In genomic region chr11:83720766-83721165, GRCm38 (mm10) we compare ENCODE assay signal across 28 mouse cellular contexts. TPM values are rescaled to one million over a fixed set of nuclear protein-coding genes. Genes with fewer than 3 reads are reported as not detected.
"Had no signal": no experiment of that assay in that cellular context is flagged by ENCODE, and none has a peak within 500 bp of the region (broad histone marks: within the 10 kb centered on the region; RNA-seq: fewer than 3 reads in every experiment).

No protein-coding gene starts in this region.

- ATAC-seq: intestine, postnatal 0 days; midbrain, embryonic 15.5 days had no signal

- H3K9ac ChIP-seq: liver, embryonic 13.5 days; midbrain, embryonic 12.5 days; midbrain, embryonic 15.5 days; neural tube, embryonic 12.5 days; neural tube, embryonic 15.5 days had no signal

- H3K27me3 ChIP-seq: liver, embryonic 13.5 days; midbrain, embryonic 12.5 days; midbrain, embryonic 15.5 days; neural tube, embryonic 12.5 days; neural tube, embryonic 15.5 days had no signal

- H3K36me3 ChIP-seq: liver, embryonic 13.5 days; midbrain, embryonic 12.5 days; midbrain, embryonic 15.5 days; neural tube, embryonic 12.5 days; neural tube, embryonic 15.5 days had no signal

- H3K4me2 ChIP-seq: liver, embryonic 13.5 days; midbrain, embryonic 12.5 days; midbrain, embryonic 15.5 days; neural tube, embryonic 12.5 days; neural tube, embryonic 15.5 days had no signal

- DNase-seq: kidney, adult 2 months; kidney, postnatal 25 days; layer of hippocampus, adult 9-11 months; liver, embryonic 13.5 days; right cerebral cortex, postnatal 14 days; right cerebral cortex, postnatal 4 days; thymus, adult 2 months; thymus, postnatal 14 days; thymus, postnatal 4 days had no signal

- H3K27ac ChIP-seq: kidney, postnatal 0 days; layer of hippocampus, adult 2 months; liver, embryonic 13.5 days; macrophage; midbrain, embryonic 12.5 days; midbrain, embryonic 15.5 days; neural tube, embryonic 12.5 days; neural tube, embryonic 15.5 days; stomach, postnatal 0 days had no signal

- H3K4me1 ChIP-seq: liver, embryonic 13.5 days; midbrain, embryonic 12.5 days; midbrain, embryonic 15.5 days; neural tube, embryonic 12.5 days; neural tube, embryonic 15.5 days had no signal

- H3K4me3 ChIP-seq: layer of hippocampus, adult 2 months; liver, embryonic 13.5 days; midbrain, embryonic 12.5 days; midbrain, embryonic 15.5 days; neural tube, embryonic 12.5 days; neural tube, embryonic 15.5 days had no signal

- H3K9me3 ChIP-seq: liver, embryonic 13.5 days; midbrain, embryonic 12.5 days; midbrain, embryonic 15.5 days; neural tube, embryonic 12.5 days; neural tube, embryonic 15.5 days had no signal

RNA-seq across cellular contexts. Expression of gene Wfdc18, which starts 12.0 kb away (rescaled TPM):
- total RNA-seq: layer of hippocampus, postnatal 25 days had no signal
- polyA plus RNA-seq: intestine, embryonic 14.5 days; kidney, adult 2 months; kidney, embryonic 14.5 days; large intestine, adult 2 months; limb, embryonic 11.5 days; liver, embryonic 13.5 days; midbrain, embryonic 12.5 days; midbrain, embryonic 15.5 days; neural tube, embryonic 12.5 days; neural tube, embryonic 15.5 days had no signal

RNA-seq across cellular contexts. Expression of gene Wfdc17, which starts 17.0 kb away (rescaled TPM):
- total RNA-seq: layer of hippocampus, adult 2 months; layer of hippocampus, postnatal 25 days; left cerebral cortex, adult 18-20 months; left cerebral cortex, postnatal 25 days had no signal
- polyA plus RNA-seq: limb, embryonic 11.5 days had no signal

RNA-seq across cellular contexts. Expression of gene Wfdc21, which starts 26.0 kb away (rescaled TPM):
- total RNA-seq: layer of hippocampus, adult 2 months; layer of hippocampus, postnatal 25 days; left cerebral cortex, adult 18-20 months; left cerebral cortex, postnatal 25 days had no signal
- polyA plus RNA-seq: intestine, postnatal 0 days; kidney, embryonic 14.5 days; limb, embryonic 11.5 days; limb, embryonic 14.5 days; midbrain, embryonic 12.5 days; midbrain, embryonic 15.5 days; neural tube, embryonic 12.5 days; stomach, embryonic 14.5 days had no signal

RNA-seq across cellular contexts. Expression of gene Ccl4, which starts 58.4 kb away (rescaled TPM):
- total RNA-seq: layer of hippocampus, adult 2 months; layer of hippocampus, postnatal 25 days; left cerebral cortex, adult 18-20 months; left cerebral cortex, postnatal 25 days had no signal
- polyA plus RNA-seq: kidney, embryonic 14.5 days; lung, embryonic 16.5 days; midbrain, embryonic 15.5 days had no signal
